Mouse (Mus musculus) cerebellum, adult 9-10 months (tissue): ENCODE data around the gene Crbn.
A peak's percentile ranks its signal among the peaks of the same experiment; 100 is the strongest.

Experiments
- DNase-seq: peaks from one replicate; pipeline ENCODE4 v3.0.0; 2022

The Crbn gene

DNA sequence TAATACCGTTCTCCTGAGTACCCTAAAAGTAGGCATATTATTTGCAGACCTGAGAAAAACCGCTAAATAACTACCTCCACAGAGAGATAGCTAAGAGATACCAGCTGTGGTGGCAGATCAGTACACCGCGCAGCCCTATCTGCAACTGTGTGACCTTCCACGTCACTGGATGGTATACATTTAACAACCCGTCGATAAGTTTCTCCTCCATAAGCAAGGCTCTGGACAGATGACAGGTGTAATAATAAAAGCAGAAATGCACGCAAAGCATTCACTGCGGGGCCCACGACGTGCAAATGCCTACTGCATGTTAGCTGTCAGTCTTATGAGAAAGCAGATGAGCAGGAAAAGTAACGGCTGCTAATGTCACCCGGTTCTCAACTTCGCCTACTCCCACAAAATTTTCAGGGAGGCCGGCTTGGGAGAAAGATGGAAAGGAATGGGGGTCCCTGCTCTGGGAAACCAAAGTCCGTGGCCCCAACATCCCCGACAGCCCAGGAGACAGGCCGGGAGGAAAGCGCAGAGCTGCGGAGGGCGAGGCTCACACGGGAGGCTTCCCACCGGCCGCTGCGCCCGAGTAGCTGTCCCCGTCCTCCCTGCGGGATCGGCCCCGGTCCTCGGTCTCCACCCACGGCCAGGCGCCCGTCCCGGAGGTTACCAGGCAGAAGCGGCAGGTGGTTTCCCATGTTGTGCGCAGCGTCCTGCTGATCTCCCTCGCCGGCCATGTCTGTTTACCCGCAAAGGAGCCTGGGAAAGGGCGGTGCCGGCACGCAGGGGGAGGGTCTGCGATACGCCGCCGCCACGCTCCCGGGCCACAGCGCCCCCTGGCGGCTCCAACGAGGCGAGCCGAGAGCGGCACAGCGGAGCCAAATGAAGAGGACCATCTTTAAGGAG, at the start of gene Crbn:
Gene Crbn (minus strand): TSS at position 745 of the 894 bp plus-strand sequence.
- DNase-seq: peak; percentile 93

DNA sequence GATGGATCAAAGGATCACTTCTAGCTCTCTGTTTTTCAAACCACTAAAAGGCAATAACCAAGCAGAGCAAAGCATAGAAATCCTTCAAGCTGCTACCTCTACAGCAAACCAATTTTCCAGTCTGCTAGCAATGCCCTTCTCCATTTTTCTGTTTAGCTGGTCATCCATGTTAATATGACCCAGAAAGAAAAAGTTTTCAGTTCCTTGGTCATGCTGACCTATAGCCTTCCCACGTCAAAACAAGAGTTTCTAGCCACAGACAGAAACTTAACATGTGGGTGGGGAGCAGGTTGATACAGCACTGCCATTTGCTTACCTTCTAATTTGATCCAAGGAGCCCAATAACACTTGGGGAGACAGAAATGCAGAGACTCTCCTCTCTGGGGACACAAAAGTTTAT, 40.3 kb upstream of the Crbn start:
- DNase-seq: no peak

DNA sequence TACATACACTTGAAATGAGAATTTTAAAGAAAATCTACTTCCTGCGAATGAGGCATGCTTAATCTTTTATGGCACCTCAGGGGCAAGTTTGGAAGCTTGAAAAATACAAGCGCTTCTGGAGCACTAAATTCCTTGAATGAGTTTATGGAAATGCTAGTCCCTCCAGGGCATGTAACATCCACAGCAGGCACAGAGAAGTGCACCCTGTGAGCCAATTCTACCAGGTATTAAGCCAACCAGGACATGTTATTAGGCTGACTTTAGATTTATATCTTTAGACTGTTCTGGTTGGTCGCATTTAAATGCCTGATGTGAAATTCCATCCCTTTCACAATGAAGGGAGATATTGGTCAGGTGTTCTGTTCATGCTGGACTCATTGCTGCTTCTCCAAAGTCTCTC, 38.2 kb upstream of the Crbn start:
- DNase-seq: no peak

DNA sequence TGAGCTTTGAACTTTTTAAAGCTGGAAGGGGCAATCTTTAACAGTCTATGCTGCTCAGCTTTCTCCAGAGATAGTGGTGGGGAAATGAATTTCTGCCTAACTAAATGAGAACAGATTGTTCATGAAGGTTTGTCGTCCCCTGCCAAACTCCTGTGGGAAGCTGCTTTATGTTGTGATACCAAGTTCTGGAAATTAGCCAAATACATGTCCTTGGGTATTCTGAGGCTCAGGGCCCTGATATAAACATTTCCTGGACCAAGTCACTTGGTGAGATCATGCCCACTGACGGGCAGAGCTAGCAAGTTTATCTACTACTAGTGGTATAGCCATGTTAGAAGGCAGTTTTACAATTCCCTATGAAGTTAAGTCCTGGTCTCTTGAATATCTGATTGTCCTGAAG, 35.4 kb upstream of the Crbn start:
- peak; percentile 79 for DNase-seq

DNA sequence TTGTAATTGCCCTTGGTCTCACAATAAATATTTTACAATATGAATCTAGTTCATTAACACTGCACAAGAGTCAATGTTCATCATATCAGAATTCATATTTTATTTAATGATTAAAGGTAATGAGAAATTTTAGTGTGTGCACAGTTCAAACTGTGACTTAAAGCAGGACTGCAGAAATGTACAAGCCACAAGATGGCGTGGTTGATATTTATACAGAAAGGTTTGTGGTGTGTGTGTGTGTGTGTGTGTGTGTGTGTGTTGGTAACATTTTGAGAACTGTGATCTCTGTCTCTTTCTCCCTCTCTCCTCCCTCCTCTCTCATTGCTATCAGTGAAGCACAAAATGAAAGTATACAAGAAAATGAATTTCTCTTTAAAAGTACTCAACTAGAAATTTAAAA, 22.5 kb upstream of the Crbn start:
- DNase-seq: peak; percentile 82

DNA sequence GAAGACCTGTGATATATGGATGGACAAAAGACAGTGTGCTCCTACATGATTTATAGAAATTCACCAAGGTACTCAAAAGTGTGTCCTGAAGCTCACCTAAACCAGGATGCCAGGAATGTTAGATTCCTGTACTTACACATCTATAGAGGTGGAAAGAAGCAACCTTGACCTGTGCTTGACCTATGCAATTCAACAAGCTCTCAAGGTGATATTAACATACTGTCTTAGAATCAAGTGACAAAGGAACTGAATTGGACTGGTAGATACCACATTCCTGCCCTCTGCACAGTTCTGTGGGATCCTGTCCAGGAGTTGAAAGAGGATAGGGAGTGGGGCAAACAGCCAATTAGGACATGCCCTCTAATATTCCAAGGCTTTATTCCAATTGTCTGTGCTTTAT, 20.7 kb upstream of the Crbn start:
- no peak for DNase-seq

DNA sequence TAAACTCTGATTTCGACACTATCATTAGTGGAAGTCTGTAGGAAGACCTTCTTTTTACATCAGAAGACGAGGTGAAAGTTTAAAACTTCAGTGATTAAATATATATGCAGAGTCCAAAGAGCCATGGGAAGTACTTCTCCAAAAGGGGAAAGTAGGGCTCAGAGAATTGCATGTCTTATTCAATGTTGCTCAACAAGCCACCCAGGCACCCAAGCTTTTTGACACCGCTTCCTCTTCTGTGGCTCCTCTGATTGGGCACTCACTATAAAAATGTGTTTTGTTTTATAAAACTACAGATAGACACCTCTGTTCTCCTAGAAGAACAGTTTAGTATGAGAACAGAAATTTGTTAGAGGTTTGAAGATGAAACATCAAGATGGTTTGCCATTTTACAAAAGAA, 20.0 kb upstream of the Crbn start:
- no peak for DNase-seq

DNA sequence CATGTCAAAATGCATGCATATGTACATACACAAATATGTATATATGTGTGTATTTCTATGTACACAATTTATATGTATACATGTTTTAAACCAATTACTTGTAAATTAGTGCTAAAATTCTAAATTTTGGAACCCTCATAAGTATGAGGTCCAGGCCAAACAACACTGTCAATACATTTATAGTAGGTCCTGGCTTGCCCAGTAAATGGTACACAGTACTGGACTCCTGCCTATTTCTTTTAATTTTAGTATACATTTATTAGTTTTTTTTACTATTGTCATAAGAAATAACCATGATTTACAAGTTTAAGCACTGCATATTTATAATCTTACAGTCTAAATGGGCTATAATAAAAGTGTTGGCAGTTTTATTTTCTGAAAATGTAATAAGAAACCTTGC, 19.4 kb upstream of the Crbn start:
- DNase-seq: no peak

DNA sequence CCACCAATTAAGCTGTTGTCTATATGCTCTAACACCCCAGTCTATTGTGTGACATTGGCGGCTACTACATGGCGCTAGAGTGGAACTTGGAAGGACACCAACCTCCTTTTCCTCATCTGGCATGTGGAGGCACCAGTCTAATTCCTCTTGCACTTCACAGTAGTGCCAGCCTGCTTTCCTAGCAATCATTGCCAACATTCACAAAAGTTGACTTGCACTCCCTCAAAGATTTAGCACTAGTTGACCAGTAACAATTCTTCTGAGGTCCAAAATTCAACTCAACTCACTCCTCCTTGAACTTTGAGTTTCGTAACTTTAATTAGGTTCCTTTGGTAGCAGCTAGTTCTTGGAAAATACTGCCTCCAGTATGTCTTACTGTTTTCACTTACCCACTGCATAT, 10.8 kb upstream of the Crbn start:
- no peak for DNase-seq

DNA sequence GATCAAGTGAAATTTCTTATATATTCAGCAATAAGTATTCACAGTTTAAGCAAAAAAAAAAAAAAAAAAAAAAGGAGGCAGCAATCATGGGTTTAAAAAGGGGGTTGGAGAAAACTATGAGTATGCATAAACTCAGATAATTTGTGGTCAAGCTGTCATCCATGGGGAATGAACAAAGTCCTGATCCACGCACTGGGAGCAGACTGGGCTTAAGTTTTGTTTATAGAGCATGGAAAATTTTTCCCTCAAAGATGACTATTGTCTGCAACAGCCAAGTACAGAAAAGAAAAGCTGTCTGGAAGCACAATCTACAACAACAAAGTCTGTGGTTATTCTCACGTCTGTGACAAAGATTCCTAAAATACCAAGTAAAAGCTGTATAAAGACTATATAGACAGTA, 9.3 kb upstream of the Crbn start:
- DNase-seq: no peak

DNA sequence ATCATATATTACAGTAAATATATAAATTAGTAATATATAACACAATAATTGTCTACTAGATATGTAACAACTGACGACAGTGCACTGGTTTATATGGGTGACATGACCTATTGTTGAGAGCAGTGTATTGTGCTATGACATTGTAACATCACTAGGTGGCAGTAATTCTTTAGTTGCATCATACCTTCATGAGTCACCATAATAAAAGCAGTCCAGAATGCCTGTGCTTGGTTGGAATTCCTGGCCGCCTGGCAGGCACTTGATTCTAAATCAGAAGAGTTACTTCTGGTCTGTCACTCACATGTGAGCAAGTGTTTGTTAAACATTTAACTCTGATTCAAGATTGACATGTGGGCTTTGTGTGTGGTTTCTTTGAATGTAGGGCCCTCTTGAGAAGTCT, 5.0 kb upstream of the Crbn start:
- peak; percentile 85 for DNase-seq

DNA sequence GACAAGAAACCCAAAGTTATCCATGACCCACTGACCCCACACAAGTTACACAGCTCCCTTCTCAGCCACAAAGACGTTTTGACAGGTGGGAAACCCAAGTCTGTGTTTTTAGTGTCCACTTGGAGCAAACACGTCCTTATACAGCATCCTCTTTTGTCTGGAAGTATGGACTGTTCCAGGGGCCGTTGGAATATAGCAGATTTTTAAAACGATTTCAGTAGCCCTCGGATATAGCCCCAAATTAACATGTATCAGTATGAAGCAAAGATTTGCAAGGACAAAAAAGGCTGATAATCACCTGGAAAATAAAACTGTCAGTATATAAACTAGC, 315 bp upstream of the Crbn start:
- no peak for DNase-seq

DNA sequence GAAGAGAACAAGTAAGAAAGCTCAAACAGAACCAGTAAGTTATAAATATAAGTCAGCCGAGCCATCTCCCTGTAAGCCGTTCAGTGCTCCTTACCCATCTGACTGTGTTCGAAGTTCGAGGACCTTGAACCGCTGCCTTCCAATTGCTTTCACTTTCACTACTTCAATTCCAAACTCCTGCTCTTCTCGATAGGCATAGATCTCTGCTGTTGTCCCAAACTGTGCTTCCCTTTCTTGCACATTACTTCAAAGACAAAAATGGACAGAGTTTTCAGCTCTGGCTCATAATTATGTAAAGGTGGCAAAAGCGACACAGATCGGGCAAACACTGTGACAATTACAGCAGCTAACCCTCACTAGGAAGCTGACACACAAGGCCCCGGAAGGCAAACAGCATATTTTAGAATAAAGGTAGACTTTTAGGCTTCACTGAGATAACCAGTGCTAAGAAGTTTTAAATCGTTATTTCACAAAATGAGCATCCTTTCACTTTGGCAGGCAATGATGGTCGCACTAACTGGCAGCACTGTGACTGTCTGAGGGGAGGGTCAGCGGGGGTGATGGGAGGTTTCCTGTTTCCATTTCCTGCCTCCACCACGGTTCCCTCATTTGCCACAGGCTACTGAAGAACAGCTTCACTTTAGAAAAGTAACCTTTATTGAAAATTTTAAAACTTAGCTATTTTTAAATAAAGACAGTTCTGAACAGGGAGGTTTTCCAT, 5.6 kb downstream of the Crbn start:
- no peak for DNase-seq

DNA sequence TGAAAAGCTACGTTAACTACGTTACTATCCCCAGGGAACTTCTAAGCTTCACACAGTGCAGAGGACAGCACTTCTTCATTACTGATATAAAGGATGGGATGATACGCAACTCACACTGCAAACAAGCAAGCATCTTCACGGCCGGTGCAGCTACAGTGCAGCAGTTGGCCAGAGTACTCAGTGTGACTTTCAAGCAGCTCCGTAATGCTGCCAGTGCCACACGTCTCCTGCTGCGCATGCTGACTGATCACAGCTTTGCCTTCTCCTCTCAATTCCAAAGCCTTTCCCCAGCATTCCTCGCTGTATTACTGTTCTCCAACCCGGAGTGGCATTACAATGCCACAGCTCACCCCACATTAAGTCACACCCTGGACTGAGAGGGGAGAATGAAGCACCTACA, 6.3 kb downstream of the Crbn start:
- DNase-seq: no peak

DNA sequence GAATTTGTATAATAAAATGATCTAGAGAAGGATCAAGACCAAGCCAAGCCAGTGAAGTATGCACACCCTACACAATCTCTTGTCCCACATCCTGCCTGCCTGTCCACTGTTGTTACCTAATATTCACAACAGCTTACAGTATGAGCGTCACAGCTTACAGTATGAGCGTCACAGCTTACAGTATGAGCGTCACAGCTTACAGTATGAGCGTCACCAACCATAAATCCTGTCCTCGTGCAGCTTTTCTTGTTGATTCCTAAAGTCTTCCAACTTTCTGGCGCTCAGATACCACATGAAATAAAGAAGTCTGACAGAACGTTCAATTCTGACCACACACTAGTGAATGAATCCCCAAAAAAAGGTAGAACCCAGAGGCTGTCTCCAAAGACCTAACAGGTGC, 6.8 kb downstream of the Crbn start:
- no peak for DNase-seq

DNA sequence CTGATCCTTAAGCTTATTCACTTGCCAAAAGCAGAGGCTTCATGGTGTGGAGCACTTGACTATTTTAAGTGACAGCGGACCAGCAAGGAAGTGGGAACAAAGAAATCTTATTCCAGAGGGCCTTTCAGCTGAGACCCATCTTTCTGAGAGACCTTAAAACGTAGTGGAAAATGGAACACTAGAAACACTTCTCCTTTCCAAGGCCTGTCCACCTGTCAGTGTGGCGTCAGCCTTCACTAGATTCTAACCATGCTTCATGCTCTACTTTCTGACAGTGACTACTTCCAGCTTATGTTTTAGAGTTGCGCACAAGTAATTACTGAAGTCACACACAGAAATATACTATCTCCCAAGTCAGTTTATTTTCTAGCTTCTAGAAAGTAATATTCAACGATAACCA, 7.4 kb downstream of the Crbn start:
- DNase-seq: no peak

DNA sequence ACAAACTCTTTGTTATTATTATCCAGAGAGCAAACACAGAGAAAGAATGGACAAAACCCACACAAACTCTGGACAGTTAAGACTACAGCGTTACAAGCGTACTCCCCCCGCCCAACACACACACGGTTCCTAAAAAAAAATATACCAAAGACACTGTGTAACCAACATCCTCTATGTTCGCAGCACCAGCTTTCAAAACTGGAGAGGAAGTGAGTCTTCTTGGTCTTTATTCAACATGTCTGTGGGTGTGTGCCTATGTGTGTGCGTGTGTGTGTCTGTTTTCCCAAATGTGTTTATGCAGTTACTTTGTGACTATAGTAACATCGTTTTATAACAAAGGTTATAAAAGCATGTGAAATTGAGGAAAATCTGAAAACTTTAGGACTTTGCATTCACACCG, 8.4 kb downstream of the Crbn start:
- no peak for DNase-seq

DNA sequence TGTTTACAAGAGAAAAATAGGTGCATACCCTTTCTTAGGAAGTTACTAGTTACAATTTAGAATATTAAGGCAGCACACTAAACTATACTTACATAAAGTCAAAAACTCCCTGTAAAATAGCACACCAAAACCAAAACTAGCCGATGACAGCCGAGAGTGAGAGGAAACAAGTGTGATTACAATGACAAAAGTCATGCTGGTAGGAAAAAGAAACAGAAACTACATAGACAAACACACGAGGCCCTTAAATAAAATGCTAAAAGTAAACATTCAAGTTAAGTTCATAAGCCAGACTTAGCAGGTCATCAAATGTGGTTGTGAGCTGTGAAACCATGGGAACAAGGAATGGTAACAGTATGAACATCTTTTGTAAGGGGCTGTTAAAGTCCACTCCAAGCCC, 12.7 kb downstream of the Crbn start:
- DNase-seq: no peak

DNA sequence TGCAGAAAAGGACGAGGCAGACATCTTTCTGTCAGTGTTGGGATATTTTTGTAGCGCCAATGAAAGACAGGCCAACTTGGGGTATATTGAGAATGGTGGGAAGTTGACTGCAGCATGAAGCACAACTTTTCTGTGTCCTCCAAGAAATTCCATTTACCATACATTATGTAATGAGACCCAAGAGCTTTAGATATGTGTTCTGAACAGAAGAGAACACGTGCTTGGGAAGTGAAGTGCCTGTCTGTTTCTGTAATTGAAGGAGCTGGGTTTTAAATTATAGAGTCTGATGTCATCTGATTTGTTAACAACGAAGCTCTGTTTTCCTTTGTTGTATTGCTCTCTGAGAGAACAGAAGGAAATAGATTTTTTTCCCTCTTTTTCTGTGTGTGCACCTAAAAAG, 29.8 kb downstream of the Crbn start:
- no peak for DNase-seq

DNA sequence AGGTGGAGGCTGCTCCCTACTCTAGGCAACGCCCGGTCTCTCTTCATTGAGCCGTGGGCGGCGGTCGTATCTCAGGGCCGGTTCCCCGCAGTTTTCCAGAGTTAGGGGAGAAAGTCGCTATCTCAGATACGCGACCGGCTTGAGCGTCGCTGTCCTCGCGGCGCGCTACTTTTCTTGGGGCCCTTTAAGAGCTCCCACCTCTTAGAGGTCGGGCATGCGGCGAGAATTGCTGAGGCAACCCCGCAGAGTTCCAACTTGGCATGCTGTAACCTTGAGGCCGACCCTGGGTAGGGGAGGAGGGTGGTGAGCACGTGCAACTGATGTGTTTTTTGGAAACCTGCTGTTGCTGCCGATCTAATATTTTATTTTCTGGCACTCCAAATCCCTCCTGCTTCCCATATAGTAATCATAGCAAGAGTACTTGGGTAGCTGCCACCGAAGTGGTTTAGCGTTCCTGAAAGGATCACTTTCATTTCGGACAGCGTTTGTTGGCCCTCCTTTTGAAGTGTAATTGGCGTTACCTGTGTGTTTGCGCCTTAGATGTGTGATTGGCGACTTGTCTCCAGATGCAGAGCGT, 30.5 kb downstream of the Crbn start:
- DNase-seq: no peak

DNA sequence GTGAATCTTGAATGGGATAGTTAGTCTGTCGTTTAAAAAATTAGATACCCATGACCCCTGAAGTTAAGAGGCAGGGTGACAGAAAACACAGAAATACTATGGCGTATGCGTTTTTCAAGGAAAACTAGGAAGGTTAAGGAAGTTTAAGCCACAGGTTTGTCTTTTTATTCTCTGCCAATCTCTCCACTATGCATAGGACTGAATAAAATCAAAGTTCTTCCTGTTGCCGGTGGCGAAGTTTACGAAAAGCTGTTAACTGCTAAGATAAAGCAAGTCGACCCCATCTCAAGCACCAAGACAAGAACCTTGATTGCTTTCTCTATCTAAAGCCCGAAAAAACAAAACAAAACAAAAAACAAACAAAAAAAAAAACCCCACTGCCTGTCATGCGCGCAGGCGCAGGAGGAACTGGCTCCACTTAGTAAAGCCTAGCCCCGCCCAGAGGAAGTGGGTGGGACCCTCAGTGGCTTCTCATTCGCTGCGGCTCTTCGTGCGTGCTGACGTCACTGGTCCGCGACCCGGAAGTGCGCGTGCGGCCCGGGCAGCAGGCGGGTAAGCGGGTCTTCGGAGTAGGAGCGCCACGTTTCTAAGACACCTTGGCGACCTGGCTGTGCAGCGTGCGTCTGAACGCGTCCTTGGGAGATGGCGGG, 31.1 kb downstream of the Crbn start, which contains the start of gene Trnt1:
Gene Trnt1 (plus strand): TSS at position 481 of the 650 bp plus-strand sequence.
- DNase-seq: peak; percentile 96

DNA sequence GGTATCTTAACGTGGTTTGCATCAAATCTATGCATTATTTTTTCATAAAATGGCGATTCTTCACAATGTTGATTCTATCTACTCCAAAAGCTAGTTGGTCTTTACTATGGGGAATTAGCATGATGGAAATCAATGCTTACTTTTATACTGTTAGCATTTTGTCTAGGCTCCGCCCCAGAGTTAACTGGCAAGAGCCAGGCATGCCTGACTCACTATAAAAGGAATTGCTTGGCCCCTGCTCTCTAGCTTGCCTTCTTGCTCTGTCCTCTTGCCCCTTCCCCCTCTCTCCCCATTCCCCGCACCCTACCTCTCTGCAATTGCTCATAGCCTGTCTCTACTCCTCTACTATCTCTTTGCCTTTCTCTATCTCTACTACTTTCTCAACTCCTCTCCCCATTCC, 33.1 kb downstream of the Crbn start:
- DNase-seq: no peak

DNA sequence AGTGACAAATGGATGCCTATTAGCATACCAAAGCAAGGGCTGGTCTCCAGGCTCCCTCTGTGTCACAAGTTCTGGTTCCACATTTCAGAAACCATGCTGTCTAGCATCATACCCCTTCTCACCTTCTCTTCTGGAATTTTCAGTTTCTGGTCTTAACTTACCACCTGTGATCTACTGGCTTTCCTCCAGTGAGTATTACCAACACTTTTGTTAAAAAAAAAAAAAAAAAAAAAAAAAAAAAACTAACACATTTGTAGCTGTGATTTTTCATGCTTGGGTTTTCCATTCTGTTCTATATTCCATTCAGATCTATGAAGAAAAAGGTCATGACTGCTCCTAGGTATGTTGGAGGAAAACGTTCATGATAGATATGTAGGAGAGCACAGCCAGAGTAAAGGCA, 34.0 kb downstream of the Crbn start:
- no peak for DNase-seq

DNA sequence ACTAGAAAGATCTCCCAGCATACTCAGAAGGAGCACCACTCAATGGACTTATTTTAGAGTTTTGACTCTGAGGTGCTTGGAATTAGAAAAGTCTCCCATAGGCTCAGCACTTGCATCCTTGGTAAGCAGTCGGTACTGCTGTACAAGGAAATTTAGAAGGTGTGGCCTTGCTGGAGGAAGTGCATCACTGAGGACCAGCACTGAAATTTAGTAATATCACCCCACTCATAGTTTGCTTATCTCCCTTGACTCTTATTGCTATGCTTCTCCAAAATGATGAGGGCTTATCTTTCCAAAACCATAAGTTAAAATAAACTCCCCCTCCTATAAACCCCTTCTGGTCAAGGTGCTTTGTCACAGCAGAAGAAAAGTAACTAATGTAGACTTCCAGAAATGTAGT, 38.4 kb downstream of the Crbn start:
- no peak for DNase-seq
